Mouse (Mus musculus) CH12.LX (cell line): Measurements from ENCODE around the gene Spata48. TPM values are rescaled to one million over a fixed set of nuclear protein-coding genes. Genes with fewer than 3 reads are reported as not detected.
A peak's percentile ranks its signal among the peaks of the same experiment; 100 is the strongest.

ENCODE experiments used
- DNase-seq: peaks from one replicate; pipeline ENCODE4 v3.0.0-alpha.2; 2013; ENCODE audit errors: extremely low read depth
- H3K27ac ChIP-seq: 2 replicates; pipeline ENCODE4 v1.5.1; 2012; ENCODE audit warnings: low read depth, mild to moderate bottlenecking, control low read depth, moderate library complexity; ENCODE audit not compliant: insufficient read depth
- H3K27me3 ChIP-seq: replicated peaks from 2 replicates; pipeline ENCODE3; 2012; ENCODE audit warnings: inconsistent platforms
- H3K36me3 ChIP-seq, 2 experiments: replicated peaks in 1 of 2; 2 replicates each; pipeline versions ENCODE3 to v1.6.1; 2012; ENCODE audit warnings: inconsistent platforms in 1 of 2, low read length in 1 of 2, mild to moderate bottlenecking in 1 of 2, mixed read lengths in 1 of 2, moderate library complexity in 1 of 2; ENCODE audit not compliant: control insufficient read depth in 1 of 2, insufficient read depth in 1 of 2
- H3K4me1 ChIP-seq, 2 experiments: 2 replicates each; pipeline ENCODE4 v1.6.1; 2012; ENCODE audit warnings: inconsistent platforms in 1 of 2, moderate library complexity in 1 of 2; ENCODE audit not compliant: insufficient read depth in 2 of 2, control insufficient read depth in 1 of 2
- H3K4me2 ChIP-seq: 2 replicates; pipeline ENCODE4 v1.6.1; 2012; ENCODE audit warnings: low read depth, mild to moderate bottlenecking, control low read depth; ENCODE audit not compliant: poor library complexity, insufficient read depth, severe bottlenecking
- H3K4me3 ChIP-seq, 3 experiments: fragments of 150-350 bp in 1 of 3; sonication (generic) in 1 of 3; replicated peaks in 1 of 3; 2 replicates each; pipeline versions ENCODE3 to v1.5.1; 2011 to 2012; ENCODE audit warnings: low read depth in 2 of 3, low read length in 2 of 3, mild to moderate bottlenecking in 2 of 3, moderate library complexity in 2 of 3, control low read depth in 1 of 3, improper control_type of control experiment in 1 of 3, inconsistent platforms in 1 of 3, mixed read lengths in 1 of 3; ENCODE audit not compliant: poor library complexity in 1 of 3
- H3K79me2 ChIP-seq: replicated peaks from 2 replicates; pipeline ENCODE4 v1.6.1; 2012; ENCODE audit warnings: mild to moderate bottlenecking, moderate library complexity; ENCODE audit not compliant: control insufficient read depth, poor library complexity, insufficient read depth, severe bottlenecking; ENCODE audit errors: extremely low read depth
- H3K9ac ChIP-seq: 2 replicates; pipeline ENCODE4 v1.6.1; 2012; ENCODE audit warnings: low read depth, mild to moderate bottlenecking, control low read depth, moderate library complexity; ENCODE audit not compliant: insufficient read depth
- H3K9me3 ChIP-seq: replicated peaks from 2 replicates; pipeline ENCODE3; 2012; ENCODE audit warnings: low read length, inconsistent platforms, mixed read lengths
- BHLHE40 ChIP-seq: IDR thresholded peaks from 2 replicates; pipeline ENCODE4 v1.6.1; 2011; ENCODE audit warnings: mild to moderate bottlenecking, low read depth, low read length, improper control_type of control experiment
- CHD2 ChIP-seq: IDR thresholded peaks from 2 replicates; pipeline ENCODE4 v1.6.1; 2011; ENCODE audit warnings: low read length, improper control_type of control experiment
- E2F4 ChIP-seq: IDR thresholded peaks from 2 replicates; pipeline ENCODE4 v1.6.1; 2011; ENCODE audit warnings: low read depth, low read length, improper control_type of control experiment; ENCODE audit not compliant: insufficient replicate concordance
- ELF1 ChIP-seq: IDR thresholded peaks from 2 replicates; pipeline ENCODE4 v1.6.1; 2014; ENCODE audit warnings: low read depth, mild to moderate bottlenecking, inconsistent platforms, low read length, improper control_type of control experiment
- IRF4 ChIP-seq: IDR thresholded peaks from 2 replicates; pipeline ENCODE4 v1.6.1; 2014; ENCODE audit warnings: low read depth, mild to moderate bottlenecking, inconsistent platforms, low read length, improper control_type of control experiment
- JUN ChIP-seq: IDR thresholded peaks from 2 replicates; pipeline ENCODE4 v1.6.1; 2011; ENCODE audit warnings: low read depth, mild to moderate bottlenecking, low read length, improper control_type of control experiment, moderate library complexity; ENCODE audit not compliant: insufficient read depth
- JUND ChIP-seq: conservative IDR thresholded peaks from 2 replicates; pipeline ENCODE4 v1.6.1; 2011; ENCODE audit warnings: low read depth, low read length, improper control_type of control experiment
- KAT2A ChIP-seq: IDR thresholded peaks from 2 replicates; pipeline ENCODE4 v1.6.1; 2012; ENCODE audit warnings: low read length, improper control_type of control experiment, inconsistent platforms; ENCODE audit not compliant: insufficient replicate concordance
- MAX ChIP-seq: IDR thresholded peaks from 2 replicates; pipeline ENCODE4 v1.6.1; 2011; ENCODE audit warnings: low read length, improper control_type of control experiment
- MAZ ChIP-seq: IDR thresholded peaks from 2 replicates; pipeline ENCODE4 v1.6.1; 2012; ENCODE audit warnings: low read depth, mild to moderate bottlenecking, inconsistent platforms, low read length, improper control_type of control experiment, moderate library complexity
- MEF2A ChIP-seq: IDR thresholded peaks from 2 replicates; pipeline ENCODE4 v1.6.1; 2014; ENCODE audit warnings: low read depth, mild to moderate bottlenecking, inconsistent platforms, low read length, improper control_type of control experiment, borderline replicate concordance
- MXI1 ChIP-seq: IDR thresholded peaks from 2 replicates; pipeline ENCODE4 v1.6.1; 2011; ENCODE audit warnings: mild to moderate bottlenecking, low read depth, low read length, improper control_type of control experiment
- NELFE ChIP-seq: IDR thresholded peaks from 2 replicates; pipeline ENCODE4 v1.6.1; 2011; ENCODE audit warnings: low read depth, low read length, improper control_type of control experiment
- POLR2A ChIP-seq: IDR thresholded peaks from 2 replicates; pipeline ENCODE4 v1.6.1; 2011; ENCODE audit warnings: low read depth, mild to moderate bottlenecking, improper control_type of control experiment, low read length
- RAD21 ChIP-seq: IDR thresholded peaks from 2 replicates; pipeline ENCODE4 v1.6.1; 2011; ENCODE audit warnings: low read depth, mild to moderate bottlenecking, low read length, improper control_type of control experiment, moderate library complexity
- SIN3A ChIP-seq: IDR thresholded peaks from 2 replicates; pipeline ENCODE4 v1.6.1; 2012; ENCODE audit warnings: low read length, improper control_type of control experiment, inconsistent platforms
- SMC3 ChIP-seq: IDR thresholded peaks from 2 replicates; pipeline ENCODE4 v1.6.1; 2011; ENCODE audit warnings: low read depth, low read length, improper control_type of control experiment
- TBP ChIP-seq: conservative IDR thresholded peaks from 2 replicates; pipeline ENCODE4 v1.6.1; 2011; ENCODE audit warnings: low read depth, low read length, improper control_type of control experiment
- USF2 ChIP-seq: conservative IDR thresholded peaks from 2 replicates; pipeline ENCODE4 v1.6.1; 2011; ENCODE audit warnings: low read depth, low read length, improper control_type of control experiment
- ZNF384 ChIP-seq: IDR thresholded peaks from 2 replicates; pipeline ENCODE4 v1.6.1; 2012; ENCODE audit warnings: low read depth, low read length, improper control_type of control experiment, inconsistent platforms
- dilution Hi-C: fragments of 300-500 bp; cut with MboI; formaldehyde crosslinking; loops from 2 replicates; pipeline ENCODE4 v1.14.3; 2020; ENCODE audit warnings: low sequenced_read_pairs; ENCODE audit not compliant: extremely low pct_unique_long_range_greater_than_20kb, extremely low pct_ligation_motif_present
- in situ Hi-C: fragments of 300-500 bp; cut with MboI; formaldehyde crosslinking; loops from 3 replicates; pipeline ENCODE4 v1.14.3; 2019; ENCODE audit warnings: low sequenced_read_pairs, low pct_ligation_motif_present, low pct_unique_long_range_greater_than_20kb, mixed read lengths
- polyA plus RNA-seq: library from polyadenylated mRNA; unstranded; fragments of >175 nt; gene quantifications from 2 replicates; pipeline ENCODE4 v1.2.1, GENCODE M21; 2012; ENCODE audit warnings: low read depth; ENCODE audit not compliant: insufficient read length
- total RNA-seq, 2 experiments: library from RNA; depleted of rRNA; stranded (reverse); fragments of 300-350 nt in 1 of 2; fragments of >200 nt in 1 of 2; gene quantifications; 2 replicates each; pipeline ENCODE4 v1.2.3; 2012 to 2014

The Spata48 gene
- total and polyA plus RNA-seq, 3 experiments = 0.42 to 0.51 (median 0.44) TPM

DNA sequence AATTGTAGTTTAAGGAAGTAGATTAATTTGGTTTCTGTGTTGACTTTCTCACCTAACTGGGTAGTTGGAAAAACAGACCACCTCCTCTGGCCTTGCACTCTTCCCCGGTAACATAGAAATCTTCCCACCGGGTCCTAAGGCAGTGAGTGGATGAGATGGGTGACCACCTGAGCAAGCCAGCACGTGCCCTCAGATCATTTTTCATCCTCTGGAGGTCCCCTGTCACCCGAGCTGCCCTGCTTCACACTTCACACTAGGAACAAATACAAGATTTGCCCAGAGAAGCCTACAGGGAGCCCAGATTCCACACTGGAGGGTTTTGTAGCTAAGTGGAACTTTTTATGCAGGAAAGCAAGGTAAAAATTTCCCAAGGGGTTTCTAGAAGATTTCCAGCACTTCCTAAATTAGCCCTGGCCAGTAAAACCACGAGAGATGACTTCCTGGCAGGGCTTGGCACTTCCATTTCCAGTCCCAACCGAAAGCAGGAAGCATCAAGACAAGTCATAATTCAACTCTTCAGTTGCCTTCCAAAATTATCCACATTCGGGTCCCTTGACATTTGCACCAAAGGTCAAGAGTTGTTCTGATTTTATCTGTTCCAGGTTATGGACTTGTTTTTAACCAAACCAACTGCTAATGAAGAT is 85.8 kb downstream of the Spata48 start (continued):
- TF ChIP-seq KAT2A (0 out of 2 replicates have a peak, but pooled peaks have one; percentile 42), IRF4 (peak; percentile 51), NELFE (no peak), POLR2A (no peak), MXI1 (peak; percentile 52; the same call in 1 of the 2 replicates), TBP (no peak), ZNF384 (no peak; the same call in 1 of the 2 replicates)

DNA sequence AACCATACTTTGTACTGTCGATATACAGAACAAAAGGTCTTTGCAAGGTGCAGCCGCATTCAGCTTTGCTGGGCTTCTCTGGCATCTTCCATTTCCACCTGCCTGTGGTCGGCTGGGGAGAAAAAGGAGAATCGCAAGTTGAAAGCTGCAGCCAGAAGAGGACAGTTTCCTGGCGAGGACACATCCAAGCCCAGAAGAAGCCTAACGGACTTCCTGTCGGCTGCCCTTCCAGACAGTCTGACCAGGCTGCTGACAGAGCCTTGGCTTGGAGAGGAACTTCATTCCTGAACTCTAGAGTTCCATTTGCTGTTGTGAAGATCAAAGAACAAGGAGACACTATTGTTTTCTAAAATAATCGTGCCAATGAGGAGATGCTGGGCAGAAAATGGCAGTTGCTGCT is 93.7 kb downstream of the Spata48 start:
- no peak overlapping the region for H3K9ac ChIP-seq
- TF ChIP-seq E2F4 (no peak), SMC3 (no peak), JUN (no peak), MEF2A (no peak), USF2 (no peak), IRF4 (no peak), MAZ (no peak), ELF1 (no peak), JUND (no peak), CHD2 (no peak), ZNF384 (no peak), BHLHE40 (no peak)
- TF ChIP-seq, all 38 proteins: peak for 0
- Histone ChIP-seq H3K36me3 (peaks cover 2% of the 10 kb centered on the region in 2 experiments), H3K4me1 (peaks cover 28 to 70% of the 10 kb centered on the region in 2 experiments), H3K4me2 (no peak overlapping the region), H3K27ac (no peak overlapping the region), H3K27me3 (no peaks in the 10 kb centered on the region), H3K4me3 (no peak overlapping the region), H3K79me2 (peaks cover 14% of the 10 kb centered on the region), H3K9me3 (no peaks in the 10 kb centered on the region)
- dilution Hi-C loops = no loop called here
- in situ Hi-C loops = loop anchor here (5.0 kb wide), 1 partner anchor 232 kb away; no protein-coding TSS in a partner anchor
- DNase-seq = no peak

DNA sequence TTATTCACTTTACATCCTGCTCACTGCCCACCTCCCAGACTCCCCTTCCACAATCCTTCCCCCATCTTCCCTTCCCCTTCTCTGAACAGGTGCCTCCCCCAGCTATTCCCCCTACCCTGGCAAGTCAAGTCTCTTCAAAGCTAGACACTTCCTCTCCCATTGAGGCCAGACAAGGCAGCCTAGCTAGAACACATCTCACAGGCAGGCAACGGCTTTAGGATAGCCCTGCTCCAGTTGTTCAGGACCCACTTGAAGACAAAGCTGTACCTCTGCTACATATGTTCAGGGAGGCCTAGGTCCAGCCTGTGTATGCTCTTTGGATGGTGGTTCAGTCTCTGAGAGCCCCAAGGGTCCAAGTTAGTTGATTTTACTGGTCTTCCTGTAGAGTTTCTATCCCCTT is 94.3 kb downstream of the Spata48 start:
- Histone ChIP-seq H3K4me3 (no peak overlapping the region), H3K27ac (peak overlapping the region; percentile 3; the same call in 1 of the 2 replicates), H3K4me1 (peaks cover 28 to 72% of the 10 kb centered on the region in 2 experiments), H3K36me3 (peaks cover 6 to 8% of the 10 kb centered on the region in 2 experiments), H3K27me3 (no peaks in the 10 kb centered on the region), H3K9ac (no peak overlapping the region), H3K9me3 (no peaks in the 10 kb centered on the region), H3K4me2 (no peak overlapping the region), H3K79me2 (peaks cover 14% of the 10 kb centered on the region)
- dilution Hi-C loops (no loop called here), in situ Hi-C loops (loop anchor here (5.0 kb wide), 1 partner anchor 231 kb away; no protein-coding TSS in a partner anchor)
- no peak for DNase-seq
- TF ChIP-seq RAD21 (no peak), MAX (no peak), SIN3A (no peak)
